Mouse (Mus musculus) embryonic facial prominence, embryonic 10.5 days (tissue): ENCODE data around the gene Prokr2. TPM values are rescaled to one million over a fixed set of nuclear protein-coding genes. Genes with fewer than 3 reads are reported as not detected.

Experiments
- DNase-seq: peaks from one replicate; pipeline ENCODE4 v3.0.0-alpha.2; 2017; ENCODE audit warnings: low spot score
- H3K27ac ChIP-seq: fragments of 300-500 bp; sonication (generic); replicated peaks from 2 replicates; pipeline ENCODE4 v1.5.1; 2016; ENCODE audit warnings: mild to moderate bottlenecking
- H3K27me3 ChIP-seq: fragments of 300-500 bp; sonication (generic); replicated peaks from 2 replicates; pipeline ENCODE4 v1.6.1; 2016; ENCODE audit warnings: low read depth, mild to moderate bottlenecking; ENCODE audit not compliant: poor library complexity, severe bottlenecking
- H3K36me3 ChIP-seq: fragments of 300-500 bp; sonication (generic); replicated peaks from 2 replicates; pipeline ENCODE4 v1.6.1; 2016; ENCODE audit warnings: mild to moderate bottlenecking, moderate library complexity
- H3K4me1 ChIP-seq: fragments of 300-500 bp; sonication (generic); 2 replicates; pipeline ENCODE4 v1.6.1; 2016
- H3K4me3 ChIP-seq: fragments of 300-500 bp; sonication (generic); 2 replicates; pipeline ENCODE4 v1.5.1; 2016; ENCODE audit warnings: mild to moderate bottlenecking, moderate library complexity
- H3K9me3 ChIP-seq: fragments of 300-500 bp; sonication (generic); 2 replicates; pipeline ENCODE4 v1.6.1; 2016; ENCODE audit warnings: mild to moderate bottlenecking
- WGBS: fragments of 180-500 bp; shearing (Covaris S2); methylation state at CpG from one replicate; pipeline ENCODE4 v1.1.7; 2016; 5-methylcytosine and 5-hydroxymethylcytosine counted together
- polyA plus RNA-seq: library from polyadenylated mRNA; unstranded; fragments of >200 nt; fragmentation: Nextera tagmentation; extraction: Ambion mirVana; gene quantifications from 2 replicates; pipeline ENCODE4 v1.2.1, GENCODE M21; 2016

Gene Prokr2
- polyA plus RNA-seq, 1 experiment from 2014 or later, result 1.7 TPM

DNA sequence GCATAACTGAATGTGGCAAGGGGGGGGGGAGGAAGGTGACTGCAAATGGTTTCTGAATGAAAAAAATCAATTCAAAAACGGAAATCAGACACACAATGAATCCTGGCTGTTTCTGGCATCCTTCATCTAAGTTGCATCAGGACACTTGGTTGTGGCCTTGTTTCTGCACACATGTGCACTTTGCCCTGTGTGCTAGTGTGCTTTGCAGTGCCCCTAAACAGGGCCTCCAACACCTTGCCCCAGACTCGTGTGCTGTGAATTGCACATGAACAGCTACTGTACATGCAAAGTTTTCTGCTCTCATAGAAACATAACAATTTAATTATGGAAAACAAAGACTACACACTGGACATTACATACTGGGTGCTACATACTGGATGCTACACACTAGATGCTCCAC is 2.9 kb downstream of the Prokr2 start:
- Histone ChIP-seq H3K36me3 (no peaks in the 10 kb centered on the region), H3K9me3 (no peaks in the 10 kb centered on the region), H3K4me3 (no peak overlapping the region), H3K4me1 (peaks cover 16% of the 10 kb centered on the region), H3K27me3 (peaks cover 52% of the 10 kb centered on the region), H3K27ac (no peak overlapping the region)
- no peak for DNase-seq
- WGBS, result 81% methylated on average over 2 of the region's 2 CpGs

- Histone ChIP-seq H3K4me1 (peaks cover 7% of the 10 kb centered on the region), H3K9me3 (no peaks in the 10 kb centered on the region), H3K27me3 (peaks cover 27% of the 10 kb centered on the region), H3K36me3 (no peaks in the 10 kb centered on the region), H3K27ac (no peak overlapping the region), H3K4me3 (no peak overlapping the region)
- WGBS, result 69% methylated on average over 4 of the region's 4 CpGs
- no peak for DNase-seq
These were observed 5.6 kb downstream of the Prokr2 start for GRCm38 (mm10) chr2:132379690-132380089.

- H3K4me3 ChIP-seq, result no peak overlapping the region
- no peaks in the 10 kb centered on the region for H3K36me3 ChIP-seq
- H3K9me3 ChIP-seq, result no peaks in the 10 kb centered on the region
- no peaks in the 10 kb centered on the region for H3K4me1 ChIP-seq
- 71% methylated on average over 10 of the region's 10 CpGs for WGBS
- H3K27ac ChIP-seq, result no peak overlapping the region
- no peak for DNase-seq
- H3K27me3 ChIP-seq, result peaks cover 17% of the 10 kb centered on the region
These were observed 6.6 kb downstream of the Prokr2 start for GRCm38 (mm10) chr2:132378602-132379150.

DNA sequence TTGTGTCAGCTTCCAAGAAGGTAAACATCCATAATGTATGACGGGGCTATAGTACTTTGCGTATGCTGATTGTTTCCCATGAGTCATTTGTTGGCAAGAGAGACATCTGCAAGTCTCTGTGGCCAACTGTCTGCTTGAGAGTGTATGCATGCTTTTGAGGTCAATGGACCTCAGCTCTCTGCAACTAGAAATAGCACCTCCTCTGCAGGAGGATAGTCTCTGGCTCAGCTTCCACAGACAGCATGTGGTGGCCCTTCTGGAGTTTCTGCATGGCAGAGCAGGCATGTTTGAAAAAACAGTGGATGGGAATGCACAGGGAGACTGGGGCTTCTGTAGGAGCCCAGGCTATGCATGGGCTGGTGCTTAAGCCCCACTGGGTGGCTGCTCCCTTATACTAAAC is 7.8 kb downstream of the Prokr2 start:
- DNase-seq, result no peak
- H3K4me1 ChIP-seq, result no peaks in the 10 kb centered on the region
- H3K9me3 ChIP-seq, result no peaks in the 10 kb centered on the region
- no peak overlapping the region for H3K4me3 ChIP-seq
- H3K27ac ChIP-seq, result no peak overlapping the region
- no peaks in the 10 kb centered on the region for H3K36me3 ChIP-seq
- H3K27me3 ChIP-seq, result peaks cover 4% of the 10 kb centered on the region
- 86% methylated on average over 2 of the region's 2 CpGs for WGBS

- H3K4me3 ChIP-seq, result no peak overlapping the region
- H3K27me3 ChIP-seq, result no peaks in the 10 kb centered on the region
- H3K4me1 ChIP-seq, result no peaks in the 10 kb centered on the region
- 68% methylated on average over 3 of the region's 3 CpGs for WGBS
- H3K9me3 ChIP-seq, result no peaks in the 10 kb centered on the region
- no peak for DNase-seq
- no peaks in the 10 kb centered on the region for H3K36me3 ChIP-seq
- H3K27ac ChIP-seq, result no peak overlapping the region
These were observed 9.5 kb downstream of the Prokr2 start for GRCm38 (mm10) chr2:132375721-132376120.

- Histone ChIP-seq H3K27ac (no peak overlapping the region), H3K36me3 (no peaks in the 10 kb centered on the region), H3K4me3 (no peak overlapping the region), H3K9me3 (no peaks in the 10 kb centered on the region), H3K27me3 (no peaks in the 10 kb centered on the region), H3K4me1 (no peaks in the 10 kb centered on the region)
- 86% methylated on average over 9 of the region's 9 CpGs for WGBS
- no peak for DNase-seq
These were observed 10.1 kb downstream of the Prokr2 start for GRCm38 (mm10) chr2:132375135-132375534.

GRCm38 (mm10) chr2:132373748-132374147 is 11.5 kb downstream of the Prokr2 start:
- no peak overlapping the region for H3K4me3 ChIP-seq
- H3K27ac ChIP-seq, result no peak overlapping the region
- H3K36me3 ChIP-seq, result no peaks in the 10 kb centered on the region
- no peak for DNase-seq
- H3K27me3 ChIP-seq, result no peaks in the 10 kb centered on the region
- WGBS, result 92% methylated on average over 17 of the region's 17 CpGs
- no peaks in the 10 kb centered on the region for H3K4me1 ChIP-seq
- no peaks in the 10 kb centered on the region for H3K9me3 ChIP-seq

DNA sequence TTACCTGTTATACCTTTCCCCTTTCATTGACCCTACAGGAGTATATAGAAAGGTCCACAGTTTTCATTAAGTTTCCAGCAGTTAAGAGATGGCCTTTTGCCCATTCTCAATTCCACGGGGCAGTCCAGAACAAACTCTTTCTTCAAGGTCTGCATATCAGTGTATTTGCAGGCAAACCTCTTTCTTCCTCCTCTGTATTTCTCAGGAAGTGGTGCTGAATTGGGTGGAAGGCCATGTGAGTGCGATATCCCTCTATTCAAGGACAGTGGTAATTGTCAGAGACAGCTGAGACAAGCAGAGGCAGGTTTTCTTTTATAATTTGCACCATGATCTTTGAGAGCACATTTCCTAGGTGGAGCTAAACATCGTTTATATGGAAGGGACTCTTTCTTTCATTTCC is 16.8 kb downstream of the Prokr2 start:
- WGBS, result 86% methylated on average over 3 of the region's 3 CpGs
- Histone ChIP-seq H3K36me3 (no peaks in the 10 kb centered on the region), H3K9me3 (no peaks in the 10 kb centered on the region), H3K27ac (no peak overlapping the region), H3K4me1 (no peaks in the 10 kb centered on the region), H3K27me3 (no peaks in the 10 kb centered on the region), H3K4me3 (no peak overlapping the region)
- DNase-seq, result no peak

DNA sequence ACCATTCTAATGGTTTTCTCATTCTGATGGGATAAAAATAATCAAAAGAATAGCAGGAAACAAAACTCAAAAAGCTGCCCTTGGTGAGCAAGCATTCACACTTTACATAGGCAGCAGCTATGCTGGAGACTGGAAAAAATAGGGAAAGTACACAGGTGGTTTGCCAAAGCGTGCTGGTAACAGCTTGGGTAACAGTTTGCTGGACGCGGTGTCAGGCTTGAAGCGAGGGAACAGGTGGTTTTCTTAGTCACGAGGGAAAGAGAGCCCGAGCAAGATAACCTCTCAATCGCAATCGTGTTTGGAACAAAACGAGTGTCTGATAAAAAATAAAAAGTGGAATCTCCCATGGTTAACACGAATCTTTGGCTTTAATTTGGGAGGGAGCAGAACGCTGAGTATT is 41.4 kb downstream of the Prokr2 start:
- H3K4me1 ChIP-seq, result no peaks in the 10 kb centered on the region
- no peaks in the 10 kb centered on the region for H3K27me3 ChIP-seq
- WGBS, result 89% methylated on average over 11 of the region's 11 CpGs
- no peaks in the 10 kb centered on the region for H3K9me3 ChIP-seq
- H3K4me3 ChIP-seq, result no peak overlapping the region
- no peak for DNase-seq
- H3K27ac ChIP-seq, result no peak overlapping the region
- no peaks in the 10 kb centered on the region for H3K36me3 ChIP-seq

DNA sequence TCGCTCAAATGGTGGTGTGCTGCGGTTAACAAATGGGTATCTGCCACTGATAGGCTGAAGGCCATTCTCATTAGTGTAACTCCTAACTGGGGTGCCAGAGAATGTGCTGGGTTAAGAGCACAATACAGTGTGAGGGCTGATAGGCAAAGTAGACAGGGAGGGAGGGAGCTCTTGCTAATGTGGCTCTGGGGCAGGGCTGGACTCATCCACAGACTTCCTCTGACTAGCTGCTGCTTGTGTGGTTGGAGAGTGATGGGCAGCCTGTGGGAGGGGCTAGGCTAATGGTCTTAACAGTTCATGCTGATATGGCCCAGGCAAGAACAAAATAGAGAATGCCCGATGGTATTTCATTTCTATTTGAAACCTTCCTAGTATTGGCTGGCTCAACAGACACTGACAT is 44.0 kb downstream of the Prokr2 start:
- Histone ChIP-seq H3K4me3 (no peak overlapping the region), H3K36me3 (no peaks in the 10 kb centered on the region), H3K4me1 (no peaks in the 10 kb centered on the region), H3K27ac (no peak overlapping the region), H3K9me3 (no peaks in the 10 kb centered on the region), H3K27me3 (no peaks in the 10 kb centered on the region)
- no peak for DNase-seq
- WGBS, result 94% methylated on average over 3 of the region's 3 CpGs

GRCm38 (mm10) chr2:132340350-132340749 is 44.9 kb downstream of the Prokr2 start:
- Histone ChIP-seq H3K27ac (no peak overlapping the region), H3K4me1 (no peaks in the 10 kb centered on the region), H3K27me3 (no peaks in the 10 kb centered on the region), H3K9me3 (no peaks in the 10 kb centered on the region), H3K4me3 (no peak overlapping the region), H3K36me3 (no peaks in the 10 kb centered on the region)
- 73% methylated on average over 2 of the region's 2 CpGs for WGBS
- no peak for DNase-seq

DNA sequence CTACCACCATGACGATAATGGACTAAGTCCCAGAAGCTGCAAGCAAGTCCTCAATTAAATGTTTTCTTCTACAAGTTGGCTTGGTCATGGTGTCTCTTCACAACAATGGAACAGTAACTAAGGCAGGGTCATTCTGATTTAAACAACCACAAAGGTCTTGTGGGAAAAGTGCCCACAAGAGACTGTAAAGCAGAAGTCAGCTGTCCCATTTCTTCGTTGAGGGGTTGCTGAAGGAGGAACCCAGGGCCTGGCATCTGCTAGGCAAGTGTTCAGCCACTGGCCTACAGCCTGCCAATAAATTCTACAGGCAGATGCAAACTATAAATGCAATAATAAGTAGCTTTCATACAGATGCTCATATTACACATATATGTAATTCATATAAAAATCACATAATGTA is 48.0 kb downstream of the Prokr2 start:
- 0 out of 2 replicates have a peak, but pooled peaks cover 4% of the 10 kb centered on the region for H3K9me3 ChIP-seq
- 79% methylated on average over 2 of the region's 2 CpGs for WGBS

GRCm38 (mm10) chr2:132323541-132323940 is 61.7 kb downstream of the Prokr2 start:
- no peak for DNase-seq
- WGBS, result 71% methylated on average over 4 of the region's 4 CpGs
- no peaks in the 10 kb centered on the region for H3K9me3 ChIP-seq

More for the DNA sequence above, 48.0 kb downstream of the Prokr2 start:
- H3K4me1 ChIP-seq, result no peaks in the 10 kb centered on the region
- H3K27me3 ChIP-seq, result no peaks in the 10 kb centered on the region
- H3K4me3 ChIP-seq, result no peak overlapping the region
- H3K36me3 ChIP-seq, result no peaks in the 10 kb centered on the region
- no peak overlapping the region for H3K27ac ChIP-seq
- DNase-seq, result no peak

GRCm38 (mm10) chr2:132320516-132320915 is 64.7 kb downstream of the Prokr2 start:
- no peak overlapping the region for H3K4me3 ChIP-seq
- DNase-seq, result no peak
- 71% methylated on average over 5 of the region's 5 CpGs for WGBS

More at GRCm38 (mm10) chr2:132323541-132323940, 61.7 kb downstream of the Prokr2 start:
- H3K27me3 ChIP-seq, result no peaks in the 10 kb centered on the region
- no peak overlapping the region for H3K27ac ChIP-seq
- H3K4me1 ChIP-seq, result no peaks in the 10 kb centered on the region
- H3K36me3 ChIP-seq, result no peaks in the 10 kb centered on the region
- no peak overlapping the region for H3K4me3 ChIP-seq

More at GRCm38 (mm10) chr2:132320516-132320915, 64.7 kb downstream of the Prokr2 start:
- Histone ChIP-seq H3K27ac (no peak overlapping the region), H3K4me1 (no peaks in the 10 kb centered on the region), H3K36me3 (no peaks in the 10 kb centered on the region), H3K9me3 (no peaks in the 10 kb centered on the region), H3K27me3 (no peaks in the 10 kb centered on the region)
